Mouse (Mus musculus): ENCODE results near the gene Plek2. TPM values are rescaled to one million over a fixed set of nuclear protein-coding genes. Genes with fewer than 3 reads are reported as not detected.

The Plek2 gene
- polyA plus RNA-seq, 1 experiment from 2014 or later: 2.9 TPM

DNA sequence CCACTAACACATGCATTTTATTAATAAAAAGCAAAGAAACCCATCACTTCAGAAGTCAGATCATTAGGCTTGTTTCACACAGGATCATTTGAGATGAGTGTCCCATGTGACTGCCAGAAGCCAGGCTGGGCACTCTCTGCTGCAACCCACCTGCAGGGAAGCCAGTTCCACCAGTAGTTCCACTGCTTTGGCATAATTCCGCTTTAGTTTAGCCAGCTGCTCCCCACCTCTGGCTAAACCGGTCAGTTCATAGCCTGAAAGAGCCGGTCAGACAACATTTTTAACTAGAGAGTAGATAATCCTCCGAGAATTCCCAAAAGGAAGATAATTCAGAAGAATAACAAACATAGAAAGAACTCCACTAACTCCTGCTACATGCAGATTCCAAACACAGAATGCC is 58.5 kb downstream of the Plek2 start:
- no peak for ATAC-seq (ENCODE audit: low FRiP score)

DNA sequence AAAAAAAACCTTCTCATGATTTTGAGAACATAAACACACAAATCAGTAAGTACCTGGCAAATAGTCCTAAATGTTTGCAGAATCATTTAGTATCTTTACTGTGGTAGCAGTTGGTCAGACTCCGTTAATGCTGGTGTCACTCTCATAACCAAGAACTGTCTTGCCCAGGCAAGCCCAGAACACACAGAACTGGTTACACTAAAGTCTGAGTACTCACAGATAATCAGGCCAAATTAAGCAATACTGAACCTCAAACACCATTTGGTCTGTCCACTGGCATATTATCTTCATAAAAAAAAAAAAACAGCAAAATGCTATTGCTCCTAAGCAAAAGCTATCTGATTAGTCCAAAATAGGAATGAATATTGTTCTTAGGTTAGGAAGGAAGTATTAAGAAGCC is 64.3 kb downstream of the Plek2 start:
- WGBS: 89% methylated on average over 1 of the region's 1 CpGs
- Histone ChIP-seq H3K9me3 (ENCODE audit: control insufficient read depth, low read length) (no peaks in the 10 kb centered on the region), H3K9ac (ENCODE audit: low read length) (no peak overlapping the region), H3K4me2 (no peak overlapping the region), H3K27me3 (ENCODE audit: control insufficient read depth, insufficient read depth, low read length) (no peaks in the 10 kb centered on the region), H3K27ac (ENCODE audit: low read depth, low read length) (no peak overlapping the region), H3K4me1 (ENCODE audit: control insufficient read depth, insufficient read depth, low read length) (no peaks in the 10 kb centered on the region), H3K4me3 (ENCODE audit: low read depth, low read length) (no peak overlapping the region), H3K36me3 (ENCODE audit: control insufficient read depth, insufficient read depth, low read length) (peaks cover 10% of the 10 kb centered on the region; the same call in 1 of the 2 replicates)
- ATAC-seq (ENCODE audit: low FRiP score) (no peak), DNase-seq (ENCODE audit: low spot score, missing footprints) (no peak)

More for the DNA sequence above, 58.5 kb downstream of the Plek2 start:
- H3K4me1 ChIP-seq (ENCODE audit: control insufficient read depth, insufficient read depth, low read length): no peaks in the 10 kb centered on the region
- no peaks in the 10 kb centered on the region for H3K9me3 ChIP-seq (ENCODE audit: control insufficient read depth, low read length)
- H3K27ac ChIP-seq (ENCODE audit: low read depth, low read length): no peak overlapping the region
- H3K27me3 ChIP-seq (ENCODE audit: control insufficient read depth, insufficient read depth, low read length): no peaks in the 10 kb centered on the region
- DNase-seq (ENCODE audit: low spot score, missing footprints): no peak
- no peak overlapping the region for H3K9ac ChIP-seq (ENCODE audit: low read length)
- H3K4me2 ChIP-seq: no peak overlapping the region
- no peak overlapping the region for H3K4me3 ChIP-seq (ENCODE audit: low read depth, low read length)
- WGBS: 90% methylated on average over 4 of the region's 4 CpGs
- peaks cover 7% of the 10 kb centered on the region; the same call in 1 of the 2 replicates for H3K36me3 ChIP-seq (ENCODE audit: control insufficient read depth, insufficient read depth, low read length)

DNA sequence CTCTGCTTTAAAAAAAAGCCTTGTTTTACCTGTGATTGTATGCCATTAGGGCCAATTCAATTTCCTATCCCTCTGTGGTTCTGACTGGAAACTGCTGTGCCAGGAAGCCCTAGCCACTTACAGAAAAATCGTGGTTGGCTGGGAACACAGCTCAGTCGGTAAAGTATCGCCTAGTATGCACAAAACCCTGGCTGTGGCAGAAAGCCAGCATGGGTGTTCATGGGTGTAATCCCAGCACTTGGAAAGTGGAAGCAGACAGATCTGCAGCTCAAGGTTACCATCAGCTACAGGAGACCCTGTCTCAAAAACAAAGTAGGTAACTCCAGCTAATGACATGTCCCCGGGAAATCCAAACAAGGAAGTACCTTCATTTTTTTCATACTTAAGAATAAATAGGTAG is 66.9 kb downstream of the Plek2 start:
- no peak for ATAC-seq (ENCODE audit: low FRiP score)
- H3K4me1 ChIP-seq (ENCODE audit: control insufficient read depth, insufficient read depth, low read length): no peaks in the 10 kb centered on the region
- H3K27me3 ChIP-seq (ENCODE audit: control insufficient read depth, insufficient read depth, low read length): no peaks in the 10 kb centered on the region
- no peaks in the 10 kb centered on the region for H3K9me3 ChIP-seq (ENCODE audit: control insufficient read depth, low read length)
- WGBS: 91% methylated on average over 4 of the region's 4 CpGs
- H3K27ac ChIP-seq (ENCODE audit: low read depth, low read length): no peak overlapping the region
- H3K4me3 ChIP-seq (ENCODE audit: low read depth, low read length): no peak overlapping the region
- no peak overlapping the region for H3K9ac ChIP-seq (ENCODE audit: low read length)
- DNase-seq (ENCODE audit: low spot score, missing footprints): no peak
- peaks cover 12% of the 10 kb centered on the region; the same call in 1 of the 2 replicates for H3K36me3 ChIP-seq (ENCODE audit: control insufficient read depth, insufficient read depth, low read length)
- no peak overlapping the region for H3K4me2 ChIP-seq

Other genes with a start within 250 kb of the Plek2 start
- not detected in 2 replicates for gene Fam71d, start 215.4 kb downstream of the Plek2 start, polyA plus RNA-seq (2014; fragmentation: Nextera tagmentation; extraction: Ambion mirVana)
- 27.6 and 30.2 TPM in 2 replicates for gene Mpp5, start 158.1 kb downstream of the Plek2 start, polyA plus RNA-seq (2014; fragmentation: Nextera tagmentation; extraction: Ambion mirVana)
- gene Atp6v1d, start 45.3 kb downstream of the Plek2 start, polyA plus RNA-seq (2014; fragmentation: Nextera tagmentation; extraction: Ambion mirVana): 106 and 122 TPM in 2 replicates
- 249 and 250 TPM in 2 replicates for gene Eif2s1, start 45.1 kb downstream of the Plek2 start, polyA plus RNA-seq (2014; fragmentation: Nextera tagmentation; extraction: Ambion mirVana)
- 6.0 and 6.4 TPM in 2 replicates for gene Tmem229b, start 100.7 kb upstream of the Plek2 start, polyA plus RNA-seq (2014; fragmentation: Nextera tagmentation; extraction: Ambion mirVana)
- gene Plekhh1, start 122.2 kb upstream of the Plek2 start, polyA plus RNA-seq (2014; fragmentation: Nextera tagmentation; extraction: Ambion mirVana): 6.4 and 6.8 TPM in 2 replicates
- 29.0 and 29.6 TPM in 2 replicates for gene Pigh, start 182.7 kb upstream of the Plek2 start, polyA plus RNA-seq (2014; fragmentation: Nextera tagmentation; extraction: Ambion mirVana)
- gene Arg2, start 223.8 kb upstream of the Plek2 start, polyA plus RNA-seq (2014; fragmentation: Nextera tagmentation; extraction: Ambion mirVana): 4.1 and 5.5 TPM in 2 replicates

Data from midbrain, embryonic 11.5 days (tissue).